Mouse (Mus musculus) brain, embryonic 18.5 days (tissue): ENCODE data around the gene Kcnc4.
A peak's percentile ranks its signal among the peaks of the same experiment; 100 is the strongest.

Source experiments
- DNase-seq: peaks from one replicate; pipeline ENCODE4 v3.0.0-alpha.2; 2012; ENCODE audit warnings: low read depth, low spot score

Kcnc4 gene

DNA sequence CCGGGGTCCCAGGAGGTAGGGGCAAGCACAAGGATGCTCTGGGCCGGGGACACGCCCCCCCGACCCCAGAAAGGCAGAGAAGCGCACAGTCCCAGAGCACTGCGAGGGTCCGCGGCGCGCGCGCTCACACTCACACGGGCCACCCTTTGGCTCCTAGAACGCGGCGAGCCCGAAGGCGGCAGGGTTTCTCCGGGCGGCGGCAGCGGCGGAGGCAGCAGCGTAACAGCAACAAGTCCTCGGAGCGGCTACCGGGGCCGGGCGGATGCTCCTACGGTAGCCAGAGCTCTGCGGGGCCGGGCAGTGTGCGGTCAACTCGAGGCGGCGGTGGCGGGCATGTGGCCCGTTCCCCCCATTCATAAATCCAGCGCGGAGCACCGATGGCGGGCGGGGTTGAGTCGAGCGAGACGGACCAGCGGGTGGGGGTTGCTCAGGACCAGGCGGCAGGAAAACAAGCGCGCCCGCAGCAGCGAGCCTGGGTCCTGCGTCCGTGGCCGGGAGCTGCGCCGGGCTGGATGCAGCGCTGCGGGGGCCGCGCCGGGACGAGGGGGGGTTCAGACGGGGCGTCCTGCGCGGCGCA lies at the start of gene Kcnc4:
TSS of gene Kcnc4 (minus strand) at position 357 of the 577 bp plus-strand sequence.
- no peak for DNase-seq

DNA sequence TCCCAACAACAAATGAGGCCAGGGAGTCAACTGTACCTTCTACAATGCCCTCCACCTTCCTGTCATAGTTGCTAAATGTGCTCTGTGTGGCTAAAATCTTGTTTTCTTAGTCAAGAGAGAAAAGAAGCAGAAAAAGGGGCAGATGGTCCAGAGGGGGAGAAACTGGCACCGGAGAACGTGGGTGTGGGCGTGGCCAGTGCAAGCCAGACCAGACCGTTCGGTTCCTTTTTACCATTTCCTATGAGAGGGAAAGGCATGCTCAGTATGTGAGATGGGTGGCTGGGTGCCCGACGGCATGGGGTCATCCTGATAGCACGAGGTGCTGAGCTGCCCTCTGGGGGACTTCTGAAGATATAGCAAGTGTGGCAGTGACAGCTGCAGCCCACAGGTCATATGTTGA lies 49.3 kb upstream of the Kcnc4 start:
- DNase-seq, result no peak

DNA sequence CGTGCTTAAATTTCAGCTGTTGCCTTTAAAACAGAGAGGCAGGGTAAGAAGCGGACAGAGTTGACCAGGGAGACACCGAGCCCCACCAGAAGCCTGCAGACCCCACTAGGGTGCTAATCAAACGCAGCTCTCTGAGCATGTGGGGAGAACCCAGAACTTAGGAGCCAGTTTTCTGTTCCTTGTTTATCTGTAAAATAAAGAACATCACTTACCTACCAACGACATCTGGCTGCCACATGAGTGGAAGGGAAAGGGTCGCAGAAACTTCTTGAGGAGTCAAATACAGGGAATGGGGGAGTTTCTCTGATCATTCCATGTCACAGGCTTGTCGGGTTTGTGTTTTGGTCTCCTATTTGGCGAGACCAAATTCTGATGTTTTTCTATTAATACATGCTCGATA lies 48.6 kb upstream of the Kcnc4 start:
- no peak for DNase-seq

DNA sequence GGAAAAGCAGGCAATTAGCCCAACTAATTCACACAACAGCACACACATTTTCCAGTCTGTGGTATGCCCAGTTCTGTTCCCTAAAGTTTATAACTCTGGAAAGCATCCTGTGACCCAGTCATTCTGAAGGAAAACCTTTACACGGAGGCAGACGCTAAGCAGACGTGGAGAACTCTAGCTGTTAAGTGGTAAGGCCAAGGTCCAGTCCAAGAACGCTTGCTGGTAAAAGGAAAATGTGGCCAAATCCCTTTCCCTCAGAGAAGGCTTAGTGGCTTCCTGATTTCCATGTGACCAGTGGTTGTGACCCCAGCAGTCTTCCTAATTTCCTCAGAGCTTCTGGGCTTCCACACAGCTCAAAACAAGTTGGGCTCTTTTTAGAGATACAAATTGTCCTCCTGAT lies 47.2 kb upstream of the Kcnc4 start:
- DNase-seq, result no peak

DNA sequence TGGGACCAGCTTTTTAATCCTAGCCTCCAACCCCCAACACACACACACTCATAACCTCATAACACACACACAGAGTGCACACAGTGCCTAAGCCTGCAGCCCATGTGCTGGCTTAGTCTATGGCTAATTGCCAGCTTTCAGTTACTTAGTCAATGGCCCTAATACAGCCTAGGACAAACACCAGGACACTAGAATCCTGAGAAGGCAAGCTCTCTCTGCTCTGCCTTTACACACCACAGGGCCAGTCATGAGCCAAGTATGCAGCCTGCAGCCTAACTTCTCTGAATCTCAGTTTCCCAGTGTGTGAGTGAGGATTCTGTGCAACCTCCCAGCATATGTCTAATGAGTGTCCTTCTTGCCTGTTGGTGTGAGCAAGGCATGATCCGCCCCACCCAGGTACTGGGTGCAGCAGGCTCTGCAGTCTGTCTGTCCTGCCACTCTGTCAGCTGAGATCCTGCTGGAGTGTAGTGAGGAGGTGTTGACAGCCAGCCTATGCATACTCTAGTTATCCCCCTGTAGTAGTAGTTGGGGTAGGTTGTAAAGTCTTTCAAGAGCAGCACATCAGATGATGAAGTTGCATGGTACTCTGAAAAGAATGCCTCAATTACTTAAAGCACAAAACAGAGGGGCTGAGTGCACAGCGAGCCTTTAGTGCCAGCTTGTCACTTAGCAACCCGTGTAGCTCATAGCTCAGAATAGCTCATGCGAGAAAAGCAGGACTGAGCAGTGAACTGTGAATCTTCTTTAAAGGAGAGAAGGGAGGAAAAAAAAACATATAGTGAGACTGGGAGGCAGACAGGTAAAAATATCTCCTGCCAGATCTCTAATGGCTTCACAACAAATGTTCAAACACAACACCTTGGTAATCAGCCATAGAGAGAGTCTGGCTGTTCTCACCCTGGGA lies 46.4 kb upstream of the Kcnc4 start:
- DNase-seq, result no peak

DNA sequence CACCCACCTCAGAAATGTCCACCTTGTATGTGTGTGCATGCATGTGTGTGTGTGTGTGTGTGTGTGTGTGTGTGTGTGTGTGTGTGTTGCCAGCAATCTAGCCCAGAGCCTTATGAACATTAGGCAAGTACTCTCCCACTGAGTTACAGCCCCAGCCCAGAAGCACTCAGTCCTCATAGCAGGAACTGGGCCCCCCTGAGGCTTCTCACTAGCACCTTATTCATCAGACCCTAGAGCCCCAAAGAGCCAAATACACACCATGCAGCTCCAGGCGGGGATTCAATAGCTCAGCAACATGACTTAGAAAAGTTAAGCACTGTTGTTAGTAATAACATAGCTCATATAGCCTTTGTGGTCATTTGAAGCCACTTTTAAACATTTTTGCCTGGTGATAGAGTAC lies 45.2 kb upstream of the Kcnc4 start:
- DNase-seq, result no peak

DNA sequence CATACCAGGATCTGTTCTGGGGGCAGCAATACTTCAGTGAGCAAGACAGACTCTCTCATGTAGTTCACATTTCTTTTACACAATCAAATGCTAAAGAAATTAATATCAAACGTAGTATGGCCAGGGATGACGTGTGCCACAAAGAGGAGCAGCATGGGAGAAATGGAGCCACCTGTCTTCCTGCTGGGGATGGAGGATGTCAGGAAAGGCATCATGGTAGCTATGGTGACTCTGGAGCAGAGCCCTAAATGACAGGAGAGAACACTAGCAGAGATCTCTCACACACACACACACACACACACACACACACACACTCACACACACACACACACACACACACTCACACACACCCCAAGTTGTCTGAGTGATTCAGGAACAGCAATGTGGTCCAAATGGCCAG lies 44.4 kb upstream of the Kcnc4 start:
- no peak for DNase-seq

DNA sequence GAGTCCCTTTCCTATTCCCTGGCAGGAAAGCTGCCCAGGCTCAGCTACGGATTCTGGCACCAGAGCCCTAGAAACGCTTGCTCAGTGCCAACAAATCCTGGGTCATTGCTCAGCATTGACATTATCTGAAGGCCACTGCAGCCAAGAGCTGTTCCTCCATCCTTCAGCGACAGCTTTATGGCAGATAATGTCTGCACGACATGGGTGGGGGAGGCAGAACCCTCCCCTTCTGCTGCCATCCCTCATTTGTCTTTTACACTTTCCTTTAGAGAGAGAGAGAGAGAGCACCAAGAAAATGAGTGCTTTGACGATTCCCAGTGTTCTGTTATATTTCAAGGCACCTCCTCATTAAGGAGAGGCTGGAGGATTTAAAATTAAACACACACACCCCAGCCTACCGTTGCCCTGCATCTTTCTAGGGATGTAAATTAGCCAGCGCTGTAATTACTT lies 42.4 kb upstream of the Kcnc4 start:
- no peak for DNase-seq

DNA sequence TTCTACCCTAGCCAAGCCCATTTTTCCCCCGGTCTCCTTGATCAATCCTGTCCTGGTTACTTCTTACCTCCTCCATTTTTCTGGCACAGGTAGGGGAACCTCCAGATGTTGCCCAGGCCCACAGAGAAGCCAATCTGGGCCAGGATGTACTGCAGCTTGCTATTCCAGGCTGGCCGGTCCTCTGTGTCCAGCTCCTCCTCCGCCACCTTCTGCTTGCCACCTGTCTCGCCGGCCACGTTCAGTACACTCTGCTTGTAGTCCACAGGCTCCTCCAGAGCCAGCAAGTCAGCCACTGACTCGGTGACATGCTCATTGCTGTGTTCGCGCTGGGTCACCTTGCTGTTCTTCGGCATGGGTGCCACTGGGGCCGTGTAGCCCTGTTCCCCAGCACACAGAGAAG lies 40.9 kb upstream of the Kcnc4 start:
- no peak for DNase-seq

DNA sequence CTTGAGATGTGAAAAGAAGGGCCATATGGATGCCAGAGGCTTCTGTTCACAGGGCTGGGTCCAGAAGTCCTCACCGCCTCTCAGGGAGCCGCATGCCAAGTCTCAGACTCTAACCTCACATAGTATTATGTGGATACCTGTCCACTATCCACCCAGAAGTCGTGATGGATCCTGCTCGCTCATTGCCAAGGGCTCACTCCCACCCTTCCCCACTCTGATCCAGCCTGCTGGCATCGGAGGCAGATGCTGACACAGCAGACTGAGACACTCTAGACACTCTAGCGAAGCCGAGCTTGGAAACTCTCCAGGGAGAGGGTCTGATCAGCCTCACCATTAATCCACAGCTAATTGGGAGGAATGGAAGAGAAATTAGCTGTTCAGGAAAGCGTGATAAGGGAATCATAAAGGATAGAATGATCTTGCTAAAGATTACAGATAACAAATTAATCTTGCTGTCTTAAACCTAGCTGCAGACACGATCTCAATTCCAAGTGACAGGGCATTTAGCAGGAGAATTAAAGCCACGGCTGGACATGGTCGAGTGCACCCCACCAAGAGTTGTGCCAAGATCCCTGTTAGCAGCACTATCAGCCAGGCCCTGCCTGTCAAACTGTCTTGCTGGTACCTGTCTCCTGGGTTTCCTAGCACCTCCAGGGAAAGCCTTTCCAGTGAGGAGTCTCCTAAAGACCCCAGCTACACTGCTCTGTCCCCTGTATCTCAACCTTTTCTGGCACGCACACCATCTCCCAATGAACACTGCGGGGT lies 36.9 kb upstream of the Kcnc4 start:
- DNase-seq, result no peak

DNA sequence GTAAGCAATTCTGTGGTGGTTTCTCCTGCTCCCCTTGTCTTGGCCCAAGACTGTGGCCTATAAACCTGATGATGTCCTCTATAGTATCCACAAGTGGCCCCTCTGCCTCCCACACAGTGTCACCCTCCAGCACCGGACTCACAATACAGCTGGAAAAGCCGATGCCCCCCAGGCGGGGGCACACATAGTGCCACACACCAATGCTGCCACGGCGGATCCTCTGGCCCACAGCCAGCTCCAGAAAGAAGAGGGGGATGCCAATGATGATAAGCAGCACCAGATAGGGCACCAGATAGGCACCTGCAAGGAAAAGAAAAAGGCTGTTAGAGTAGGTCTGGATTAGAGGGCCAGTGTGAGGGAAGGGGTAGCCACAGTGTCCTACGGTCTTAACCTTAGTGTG lies 36.2 kb upstream of the Kcnc4 start:
- DNase-seq, result no peak

DNA sequence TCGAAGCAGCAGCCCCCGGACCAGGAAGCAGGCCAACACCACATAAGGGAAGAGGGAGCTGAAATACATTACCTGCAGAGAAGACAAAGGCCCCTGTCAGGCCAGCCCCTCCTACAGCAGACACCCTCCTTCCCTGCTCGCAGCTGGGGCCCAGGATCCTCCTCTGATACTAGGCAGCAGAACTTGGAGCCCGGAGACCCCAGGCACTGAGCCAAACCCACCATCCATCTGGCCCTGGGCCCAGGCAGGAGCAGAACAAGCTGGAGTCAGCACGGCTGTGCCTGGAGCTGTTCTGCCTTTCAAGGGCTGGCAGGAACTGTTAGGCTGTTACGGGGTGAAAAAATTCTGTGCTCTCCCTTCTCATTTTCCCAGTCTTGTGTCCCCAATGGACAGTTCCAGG lies 32.1 kb upstream of the Kcnc4 start:
- DNase-seq, result peak; percentile 71

DNA sequence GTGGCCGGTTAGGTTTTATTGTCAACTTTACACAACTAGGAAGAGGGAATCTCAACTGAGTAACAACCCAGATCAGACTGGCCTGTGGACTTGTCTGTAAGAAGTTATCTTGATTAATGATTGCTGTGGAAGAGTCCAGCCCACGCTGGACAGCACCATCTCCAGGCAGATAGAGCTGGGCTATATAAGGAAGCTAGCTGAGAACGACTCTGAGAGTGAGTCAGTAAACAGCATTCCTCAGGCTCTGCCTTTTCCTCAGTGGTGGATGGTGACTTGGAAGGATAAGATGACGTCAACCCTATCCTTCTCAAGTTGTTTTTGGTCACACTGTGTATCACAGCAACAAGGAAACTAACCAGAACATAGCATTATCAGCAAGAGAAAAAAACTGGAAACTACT lies 29.3 kb upstream of the Kcnc4 start:
- no peak for DNase-seq

DNA sequence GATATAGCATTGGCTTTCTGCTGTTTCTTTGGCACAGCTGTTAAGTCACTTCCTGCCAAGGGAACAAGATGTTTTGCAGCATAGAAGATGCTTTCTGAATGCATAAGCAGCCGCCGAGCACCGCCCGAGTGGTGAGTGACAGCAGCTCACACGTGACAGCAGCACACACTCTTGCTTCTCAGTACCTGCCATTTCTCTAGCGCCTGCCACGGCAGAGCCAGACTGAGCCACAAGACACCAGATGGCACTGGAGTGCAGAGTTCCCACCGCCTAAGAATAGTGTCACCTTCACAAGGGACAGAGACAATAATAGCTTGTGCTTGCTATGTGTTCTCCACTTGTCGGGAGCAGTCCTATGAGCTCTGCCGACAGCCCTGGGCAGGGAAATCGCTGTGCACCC lies 23.9 kb upstream of the Kcnc4 start:
- DNase-seq, result no peak

DNA sequence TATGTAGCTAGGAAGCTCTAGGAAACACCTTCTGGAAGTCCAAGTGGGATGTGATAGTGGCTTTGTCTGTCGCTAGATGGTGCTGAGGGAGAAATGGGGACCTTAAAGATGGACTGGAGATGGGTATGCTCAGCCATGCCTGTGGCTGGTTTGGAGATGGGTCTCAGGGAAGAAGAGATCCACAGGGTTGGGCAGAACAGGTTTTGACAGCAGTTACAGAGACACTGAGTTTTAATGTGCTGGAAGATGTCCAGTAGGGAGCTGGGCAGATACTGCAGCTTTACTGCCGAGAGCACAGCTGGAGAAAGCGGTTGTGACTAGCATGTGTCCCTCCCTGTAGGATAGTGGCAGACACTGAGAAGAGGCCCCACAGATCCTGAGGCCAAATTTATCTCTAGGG lies 21.3 kb upstream of the Kcnc4 start:
- DNase-seq, result no peak

DNA sequence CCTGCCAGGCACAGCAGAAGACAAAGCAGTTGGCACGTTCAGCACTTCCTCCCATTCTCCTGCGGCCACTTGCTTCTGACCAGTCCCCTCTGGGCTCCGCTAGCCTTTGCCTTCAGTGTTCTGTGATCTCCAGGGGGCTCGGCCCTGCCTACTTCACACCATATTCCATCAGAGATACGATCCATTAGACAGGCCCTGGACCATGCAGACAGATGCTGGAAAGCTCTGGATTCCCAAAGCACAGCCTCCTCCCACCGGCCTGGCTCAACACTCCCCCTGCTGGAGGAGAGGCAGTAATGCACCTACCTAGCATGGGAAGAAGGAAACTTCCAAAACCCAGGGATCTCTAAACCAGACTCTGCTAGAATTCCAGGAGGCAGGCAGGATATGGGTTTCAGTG lies 12.8 kb upstream of the Kcnc4 start:
- no peak for DNase-seq

DNA sequence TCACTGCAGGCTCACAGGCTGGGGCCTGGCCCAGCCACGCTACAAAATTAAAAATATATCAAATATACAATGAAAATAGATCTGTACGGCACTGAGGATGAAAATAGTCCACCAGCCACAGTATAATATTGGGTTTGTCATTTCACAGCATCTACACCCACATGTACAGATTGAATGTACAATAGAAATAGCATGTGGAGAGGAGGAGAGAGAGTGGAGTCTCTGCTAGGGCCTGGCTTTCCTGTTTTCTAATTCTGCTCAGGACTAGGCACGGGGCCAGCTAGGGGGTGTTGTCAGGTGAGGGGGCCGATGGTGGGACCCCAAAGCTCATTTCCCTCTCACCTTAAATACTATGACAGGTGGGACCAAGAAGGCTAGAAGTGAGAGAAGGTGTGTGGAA lies 9.7 kb upstream of the Kcnc4 start:
- DNase-seq, result no peak

DNA sequence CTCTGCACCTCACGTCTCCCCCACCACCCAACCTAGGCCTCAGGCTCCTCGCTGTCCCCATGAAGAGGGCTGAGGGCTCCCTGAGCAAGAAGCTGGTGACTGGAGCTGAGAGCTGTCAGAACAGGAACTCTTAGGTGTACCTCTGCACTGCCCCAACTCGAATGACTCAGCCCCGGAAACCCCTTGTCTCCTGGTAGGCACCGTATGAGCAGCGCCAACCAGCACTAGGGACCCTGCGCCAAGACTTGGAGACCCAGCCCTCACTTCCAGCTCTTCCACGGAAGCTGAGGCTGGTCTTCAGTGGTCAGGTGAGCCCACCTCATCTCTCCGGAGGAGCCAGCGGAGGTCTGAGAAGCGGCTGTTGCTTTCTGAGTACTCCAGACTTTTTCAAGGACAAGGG lies 8.8 kb upstream of the Kcnc4 start:
- no peak for DNase-seq

DNA sequence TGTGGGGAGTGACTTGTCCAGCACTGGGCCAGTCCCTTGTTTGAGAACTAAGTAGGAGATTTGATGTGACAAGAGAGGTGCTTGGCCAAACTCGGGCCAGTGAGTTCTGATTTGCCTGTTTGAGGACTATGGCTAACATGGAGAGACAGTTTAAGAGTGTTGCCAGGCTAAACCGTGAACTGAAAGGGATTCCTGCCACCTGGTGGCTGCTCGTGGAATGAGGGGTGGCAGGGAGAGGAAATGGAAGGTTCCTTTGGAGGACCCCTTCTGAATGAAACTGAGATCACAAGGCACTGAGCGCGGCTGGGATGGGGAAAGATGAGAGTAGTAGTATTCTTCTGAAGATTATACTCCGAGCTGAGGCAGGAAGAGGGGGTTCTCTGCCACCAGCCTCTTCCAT lies 7.2 kb upstream of the Kcnc4 start:
- peak; percentile 36 for DNase-seq

DNA sequence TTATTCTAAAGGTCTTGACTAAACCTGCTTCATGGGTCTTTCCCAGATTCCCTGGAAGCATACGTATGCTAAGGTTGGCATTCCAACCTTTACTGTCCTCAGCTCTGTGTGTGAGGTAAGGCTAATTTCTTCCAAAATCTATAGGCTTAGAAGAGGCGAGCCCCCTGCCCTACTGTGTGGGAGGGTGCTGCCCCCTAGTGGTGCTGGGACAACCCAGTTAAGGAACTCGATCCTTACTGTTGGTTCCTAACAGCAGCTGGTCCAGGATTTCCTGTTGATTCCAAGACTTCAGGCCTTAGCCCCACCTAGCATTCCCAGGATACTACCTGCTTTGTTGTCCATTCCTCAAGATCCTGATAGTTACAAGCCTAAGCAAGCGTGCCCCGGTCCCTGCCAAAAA lies 2.8 kb upstream of the Kcnc4 start:
- no peak for DNase-seq

DNA sequence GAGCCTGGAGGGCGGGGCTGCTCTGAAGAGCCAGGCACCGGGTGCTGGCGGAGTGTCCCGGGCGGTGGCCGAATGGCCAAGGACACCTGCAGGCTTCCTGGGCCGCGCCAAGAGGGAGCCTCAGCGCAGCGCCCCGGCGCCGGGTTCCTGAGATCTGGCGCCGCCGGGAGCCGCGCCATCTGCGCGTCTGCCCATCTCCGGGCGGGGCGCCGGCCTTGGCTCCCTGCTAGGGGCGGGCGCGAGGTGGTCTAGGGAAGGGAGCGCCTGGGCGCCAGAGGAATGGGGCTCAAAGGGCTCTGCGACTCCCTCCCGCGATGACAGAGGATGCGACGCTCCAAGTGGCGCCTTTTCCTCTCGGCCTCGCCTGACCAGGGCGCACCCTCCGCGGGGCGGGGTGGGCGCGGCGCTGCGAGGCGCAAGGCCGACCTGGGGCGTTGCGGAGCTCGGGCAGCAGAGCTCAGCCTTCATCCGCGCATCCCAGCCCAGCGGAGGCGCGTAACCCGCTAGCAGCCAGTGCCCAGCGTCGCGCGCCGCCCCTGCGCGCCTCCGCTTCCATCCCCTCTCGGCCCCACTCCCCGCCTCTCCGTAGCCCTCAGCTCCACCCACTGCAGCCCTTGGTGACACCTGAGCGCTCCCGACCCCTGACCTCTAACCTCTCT lies 550 bp upstream of the Kcnc4 start:
- no peak for DNase-seq

DNA sequence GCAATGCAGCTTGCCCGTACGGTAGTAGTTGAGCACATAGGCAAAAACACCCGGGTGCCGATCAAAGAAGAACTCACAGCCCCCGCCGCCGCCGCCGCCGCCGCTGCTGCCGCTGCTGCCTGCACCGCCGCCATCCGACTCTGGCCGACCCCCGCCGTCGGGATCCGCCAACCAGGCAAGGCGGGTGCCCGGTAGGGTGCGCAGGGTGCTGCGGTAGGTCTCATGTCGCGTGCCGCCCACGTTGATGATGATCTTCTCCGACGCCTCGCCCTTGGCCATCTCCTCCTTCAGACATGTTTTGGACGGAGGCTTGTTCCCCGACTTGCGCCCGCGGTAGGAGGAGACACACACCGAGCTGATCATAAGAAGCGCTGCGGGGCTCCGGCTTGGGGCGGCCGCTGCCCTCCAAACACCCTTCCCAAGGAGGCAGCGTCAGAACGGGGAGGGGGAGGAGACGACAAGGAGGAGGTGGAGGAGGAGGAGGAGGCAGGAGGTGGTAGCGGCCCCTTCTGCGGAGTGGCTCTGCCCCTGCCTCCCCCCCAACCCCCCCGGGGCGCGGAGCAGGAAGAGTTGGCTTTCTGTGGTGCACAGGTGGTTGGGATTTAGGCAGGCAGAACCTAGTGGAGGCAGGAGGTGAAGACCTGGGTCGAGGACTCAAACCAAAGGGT lies 690 bp downstream of the Kcnc4 start:
- DNase-seq, result no peak
